Mouse (Mus musculus) embryonic facial prominence, embryonic 13.5 days (tissue): ENCODE results near the gene Dll3. TPM values are rescaled to one million over a fixed set of nuclear protein-coding genes. Genes with fewer than 3 reads are reported as not detected.

ENCODE experiments used
- polyA plus RNA-seq: library from polyadenylated mRNA; unstranded; fragments of >200 nt; fragmentation: Nextera tagmentation; extraction: Ambion mirVana; gene quantifications from 2 replicates; pipeline ENCODE4 v1.2.1, GENCODE M21; 2015

Gene Dll3
- polyA plus RNA-seq, 1 experiment from 2014 or later: 1.0 TPM

Other genes starting within 250 kb of the Dll3 start
- gene Fcgbp, start 231.0 kb downstream of the Dll3 start, polyA plus RNA-seq: 1.5 and 5.8 TPM in 2 replicates
- gene 9530053A07Rik, start 172.8 kb downstream of the Dll3 start, polyA plus RNA-seq: 0.03 TPM in 2 replicates
- gene Fbl, start 132.5 kb downstream of the Dll3 start, polyA plus RNA-seq: 140 and 167 TPM in 2 replicates
- 14.8 and 14.9 TPM in 2 replicates for gene Dyrk1b, start 122.8 kb downstream of the Dll3 start, polyA plus RNA-seq
- 3.6 TPM in 2 replicates for gene Eid2, start 34.4 kb downstream of the Dll3 start, polyA plus RNA-seq
- 19.7 TPM in 2 replicates for gene Eid2b, start 24.5 kb downstream of the Dll3 start, polyA plus RNA-seq
- gene Selenov, start 11.1 kb downstream of the Dll3 start, polyA plus RNA-seq: 0.17 TPM in 1 of 2 replicates, not detected in the other
- gene Timm50, start 9.8 kb upstream of the Dll3 start, polyA plus RNA-seq: 133 and 134 TPM in 2 replicates
- gene Supt5, start 36.5 kb upstream of the Dll3 start, polyA plus RNA-seq: 88.3 and 93.4 TPM in 2 replicates
- 1,032 and 1,091 TPM in 2 replicates for gene Rps16, start 48.4 kb upstream of the Dll3 start, polyA plus RNA-seq
- 102 and 109 TPM in 2 replicates for gene Plekhg2, start 70.4 kb upstream of the Dll3 start, polyA plus RNA-seq
- 9.7 and 11.0 TPM in 2 replicates for gene Zfp36, start 78.0 kb upstream of the Dll3 start, polyA plus RNA-seq
- gene Med29, start 90.5 kb upstream of the Dll3 start, polyA plus RNA-seq: 40.5 and 53.5 TPM in 2 replicates
- gene Paf1, start 90.7 kb upstream of the Dll3 start, polyA plus RNA-seq: 80.5 and 89.6 TPM in 2 replicates
- gene Gmfg, start 135.2 kb upstream of the Dll3 start, polyA plus RNA-seq: 9.9 and 13.4 TPM in 2 replicates
- gene Lrfn1, start 149.7 kb upstream of the Dll3 start, polyA plus RNA-seq: 5.3 and 7.6 TPM in 2 replicates
- gene Ifnl2, start 208.2 kb upstream of the Dll3 start, polyA plus RNA-seq: not detected in 2 replicates
- gene Ifnl3, start 220.6 kb upstream of the Dll3 start, polyA plus RNA-seq: not detected in 2 replicates
- not detected in 2 replicates for gene Sycn, start 238.6 kb upstream of the Dll3 start, polyA plus RNA-seq
- 0.18 TPM in 1 of 2 replicates, not detected in the other for gene Nccrp1, start 245.0 kb upstream of the Dll3 start, polyA plus RNA-seq